In the genomic region with DNA sequence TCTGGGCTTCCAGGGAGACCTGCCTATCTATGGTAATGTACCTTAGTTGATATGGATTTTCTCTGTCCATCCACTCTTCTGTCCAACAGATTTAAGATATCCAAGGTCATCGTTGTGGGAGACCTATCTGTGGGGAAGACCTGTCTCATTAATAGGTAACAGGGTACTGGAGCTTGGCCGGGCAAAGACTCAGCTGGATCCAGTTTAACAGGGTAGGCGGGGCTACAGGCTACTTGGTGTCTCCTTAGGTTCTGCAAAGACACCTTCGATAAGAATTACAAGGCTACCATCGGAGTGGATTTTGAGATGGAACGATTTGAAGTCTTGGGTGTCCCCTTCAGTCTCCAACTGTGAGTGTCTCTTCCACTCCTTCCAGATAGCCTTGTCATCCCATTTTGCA, we compare ENCODE assay signal across 9 mouse cellular contexts. TPM values are rescaled to one million over a fixed set of nuclear protein-coding genes. Genes with fewer than 3 reads are reported as not detected.
DNase-seq lines count a peak whose midpoint lies in the region; ATAC-seq lines count a peak whose summit lies in the region.
"Had no signal": no experiment of that assay in that cellular context is flagged by ENCODE, and none has a peak within 500 bp of the region (broad histone marks: within the 10 kb centered on the region; RNA-seq: fewer than 3 reads in every experiment).

No protein-coding gene starts in this region.

- no peak for ATAC-seq in intestine, embryonic 14.5 days (replicated peaks; ENCODE audit: low FRiP score, low TSS enrichment, low read depth)
- ATAC-seq in liver, embryonic 13.5 days (ENCODE audit: low read depth), result no peak

- H3K9me3 ChIP-seq in intestine, embryonic 14.5 days (ENCODE audit: control insufficient read depth, low read length), result no peaks in the 10 kb centered on the region; the same call in 1 of the 2 replicates
- no peaks in the 10 kb centered on the region for H3K9me3 ChIP-seq in liver, embryonic 13.5 days (replicated peaks)

- H3K27ac ChIP-seq in brown adipose tissue, adult 24 weeks (replicated peaks; ENCODE audit: low read depth, low read length), result no peak overlapping the region
- peak overlapping the region; percentile 99 for H3K27ac ChIP-seq in intestine, embryonic 14.5 days (ENCODE audit: low read depth)
- H3K27ac ChIP-seq in liver, embryonic 13.5 days, result no peak overlapping the region

- no peaks in the 10 kb centered on the region for H3K27me3 ChIP-seq in intestine, embryonic 14.5 days (replicated peaks; ENCODE audit: control insufficient read depth, insufficient read depth, low read length)
- H3K27me3 ChIP-seq in liver, embryonic 13.5 days, result peaks cover 72% of the 10 kb centered on the region

- peak overlapping the region; percentile 89 for H3K9ac ChIP-seq in intestine, embryonic 14.5 days (ENCODE audit: low read length)
- H3K9ac ChIP-seq in liver, embryonic 13.5 days, result no peak overlapping the region

- peak; percentile 27 for DNase-seq in 3T3-L1 (ENCODE audit: low read depth, low spot score)
- no peak for DNase-seq in intestine, embryonic 14.5 days (ENCODE audit: low spot score)
- no peak for DNase-seq in liver, embryonic 13.5 days
- DNase-seq in urinary bladder, adult 18-20 months (ENCODE audit: low spot score in 2 of 2), result no peak
- DNase-seq in ovary, adult 18-20 months (ENCODE audit: low spot score), result no peak
- DNase-seq in gastrocnemius, adult 18-20 months (ENCODE audit: low spot score), result no peak
- no peak for DNase-seq in gastrocnemius, postnatal 4 days (ENCODE audit: low spot score in 2 of 2)

- H3K4me3 ChIP-seq in brown adipose tissue, adult 24 weeks (ENCODE audit: insufficient read depth, low read depth, low read length), result peak overlapping the region; percentile 71
- H3K4me3 ChIP-seq in intestine, embryonic 14.5 days (ENCODE audit: low read depth, low read length), result peak overlapping the region; percentile 80
- 0 out of 2 replicates have a peak overlapping the region, but pooled peaks have one; percentile 58 for H3K4me3 ChIP-seq in liver, embryonic 13.5 days (replicated peaks)

- H3K36me3 ChIP-seq in intestine, embryonic 14.5 days (ENCODE audit: control insufficient read depth, insufficient read depth, low read length), result peaks cover 30% of the 10 kb centered on the region
- H3K36me3 ChIP-seq in liver, embryonic 13.5 days, result peaks cover 4% of the 10 kb centered on the region; the same call in 1 of the 2 replicates

- H3K4me1 ChIP-seq in brown adipose tissue, adult 24 weeks (ENCODE audit: control insufficient read depth, insufficient read depth, insufficient read length, low read length), result 0 out of 2 replicates have a peak, but pooled peaks cover 2% of the 10 kb centered on the region
- peaks cover 18% of the 10 kb centered on the region for H3K4me1 ChIP-seq in intestine, embryonic 14.5 days (replicated peaks; ENCODE audit: control insufficient read depth, insufficient read depth, low read length)
- H3K4me1 ChIP-seq in liver, embryonic 13.5 days (replicated peaks), result peaks cover 29% of the 10 kb centered on the region

- H3K4me2 ChIP-seq in intestine, embryonic 14.5 days (ENCODE audit: low read length), result peak overlapping the region; percentile 48
- peak overlapping the region; percentile 61; the same call in 1 of the 2 replicates for H3K4me2 ChIP-seq in liver, embryonic 13.5 days

- 54% methylated on average over 6 of the region's 6 CpGs for WGBS in intestine, embryonic 14.5 days
- 57% methylated on average over 6 of the region's 6 CpGs for WGBS in liver, embryonic 13.5 days (ENCODE audit: insufficient replicate concordance)

RNA-seq across cellular contexts. Expression of gene Rab34, which starts 1.8 kb away (rescaled TPM):
- 61.8 and 78.8 TPM in 2 replicates for polyA plus RNA-seq in brown adipose tissue, adult 24 weeks (2012; ENCODE audit: insufficient read depth, insufficient read length, missing spikeins)
- 121 and 141 TPM in 2 replicates for polyA plus RNA-seq in intestine, embryonic 14.5 days (2014; fragmentation: Nextera tagmentation; extraction: Ambion mirVana)
- polyA plus RNA-seq in liver, embryonic 13.5 days (2015; fragmentation: Nextera tagmentation; extraction: Ambion mirVana), result 13.5 and 15.6 TPM in 2 replicates
- total RNA-seq in gastrocnemius, adult 18-20 months (2021), result 1 to 10 TPM; 2.5 to 3.5 TPM
- 10 to 100 TPM; 43.9 to 45.7 TPM for total RNA-seq in gastrocnemius, postnatal 4 days (2021)

RNA-seq across cellular contexts. Expression of gene Proca1, which starts 3.2 kb away (rescaled TPM):
- polyA plus RNA-seq in brown adipose tissue, adult 24 weeks (2012; ENCODE audit: insufficient read depth, insufficient read length, missing spikeins), result 102 and 105 TPM in 2 replicates
- 1.4 and 2.1 TPM in 2 replicates for polyA plus RNA-seq in intestine, embryonic 14.5 days (2014; fragmentation: Nextera tagmentation; extraction: Ambion mirVana)
- 0.44 and 0.65 TPM in 2 replicates for polyA plus RNA-seq in liver, embryonic 13.5 days (2015; fragmentation: Nextera tagmentation; extraction: Ambion mirVana)
- under 1 TPM; 0.47 to 0.57 TPM for total RNA-seq in gastrocnemius, adult 18-20 months (2021)
- total RNA-seq in gastrocnemius, postnatal 4 days (2021), result 1 to 10 TPM; 1.9 to 2.4 TPM
- total RNA-seq: megakaryocyte-erythroid progenitor cell, adult 5-6 weeks had no signal

RNA-seq across cellular contexts. Expression of gene Rpl23a, which starts 6.7 kb away (rescaled TPM):
- polyA plus RNA-seq in brown adipose tissue, adult 24 weeks (2012; ENCODE audit: insufficient read depth, insufficient read length, missing spikeins), result 881 and 950 TPM in 2 replicates
- 1,790 and 1,870 TPM in 2 replicates for polyA plus RNA-seq in intestine, embryonic 14.5 days (2014; fragmentation: Nextera tagmentation; extraction: Ambion mirVana)
- polyA plus RNA-seq in liver, embryonic 13.5 days (2015; fragmentation: Nextera tagmentation; extraction: Ambion mirVana), result 1,033 and 1,075 TPM in 2 replicates
- total RNA-seq in gastrocnemius, adult 18-20 months (2021), result 100 to 1,000 TPM; 845 to 889 TPM
- 1,000 to 10,000 TPM; 1,488 to 1,617 TPM for total RNA-seq in gastrocnemius, postnatal 4 days (2021)

RNA-seq across cellular contexts. Expression of gene Tlcd1, which starts 13.5 kb away (rescaled TPM):
- polyA plus RNA-seq in brown adipose tissue, adult 24 weeks (2012; ENCODE audit: insufficient read depth, insufficient read length, missing spikeins), result 77.2 and 118 TPM in 2 replicates
- 37.5 and 38.8 TPM in 2 replicates for polyA plus RNA-seq in intestine, embryonic 14.5 days (2014; fragmentation: Nextera tagmentation; extraction: Ambion mirVana)
- 50.3 and 54.3 TPM in 2 replicates for polyA plus RNA-seq in liver, embryonic 13.5 days (2015; fragmentation: Nextera tagmentation; extraction: Ambion mirVana)
- 1 to 10 TPM; 1.5 to 2.2 TPM for total RNA-seq in gastrocnemius, adult 18-20 months (2021)
- total RNA-seq in gastrocnemius, postnatal 4 days (2021), result 10 to 100 TPM; 12.6 to 16.0 TPM

RNA-seq across cellular contexts. Expression of gene Nek8, which starts 13.6 kb away (rescaled TPM):
- 3.2 and 6.3 TPM in 2 replicates for polyA plus RNA-seq in brown adipose tissue, adult 24 weeks (2012; ENCODE audit: insufficient read depth, insufficient read length, missing spikeins)
- polyA plus RNA-seq in intestine, embryonic 14.5 days (2014; fragmentation: Nextera tagmentation; extraction: Ambion mirVana), result 15.2 and 15.4 TPM in 2 replicates
- 8.9 and 9.2 TPM in 2 replicates for polyA plus RNA-seq in liver, embryonic 13.5 days (2015; fragmentation: Nextera tagmentation; extraction: Ambion mirVana)
- under 1 TPM; 0.37 to 0.50 TPM for total RNA-seq in gastrocnemius, adult 18-20 months (2021)
- 1 to 10 TPM; 6.6 to 7.5 TPM for total RNA-seq in gastrocnemius, postnatal 4 days (2021)

Comparison
In these comparisons a context has a peak if more than half of its experiments do, and no peak if none do; other contexts are left out.
1. RNA of gene Proca1, which starts 3.2 kb away (polyA plus RNA-seq): 102 to 105 TPM in brown adipose tissue, adult 24 weeks; 1.4 to 2.1 TPM in intestine, embryonic 14.5 days and 0.44 to 0.65 TPM in liver, embryonic 13.5 days; every median in the first group is over 10 times any median in the second.
2. Peak in every context shown above with its lines, with median percentiles within 50 percentile points of each other: H3K4me3 ChIP-seq.